In genomic region chr1:36830913-36831866, GRCm38 (mm10) we compare ENCODE assay signal across 11 mouse cellular contexts.
DNase-seq lines count a peak whose midpoint lies in the region; ATAC-seq and TF ChIP-seq lines count a peak whose summit lies in the region.
"Had no signal": no experiment of that assay in that cellular context is flagged by ENCODE, and none has a peak within 500 bp of the region (broad histone marks: within the 10 kb centered on the region; RNA-seq: fewer than 3 reads in every experiment).

No protein-coding gene starts in this region.

- DNase-seq in layer of hippocampus, adult 2 months (ENCODE audit: low spot score in 2 of 2) = no peak
- no peak for DNase-seq in layer of hippocampus, adult 8-10 months (ENCODE audit: low spot score in 2 of 2)
- DNase-seq in thymus, postnatal 25 days = peak; percentile 50
- DNase-seq in heart, postnatal 36 days = no peak
- no peak for DNase-seq in frontal cortex, postnatal 14 days (ENCODE audit: low spot score in 2 of 2)
- DNase-seq: kidney, postnatal 25 days; lung, postnatal 10 days; right cerebral cortex, adult 18-20 months had no signal

- TF ChIP-seq CTCF in layer of hippocampus, adult 2 months (conservative IDR thresholded peaks at IDR 0.05) = no peak

- ATAC-seq in forebrain, embryonic 13.5 days = no peak
- ATAC-seq in midbrain, embryonic 15.5 days (replicated peaks) = no peak
- ATAC-seq in liver, embryonic 12.5 days = no peak; the same call in 1 of the 2 replicates

- 64% methylated on average over 14 of the region's 14 CpGs for WGBS in forebrain, embryonic 13.5 days
- 57% methylated on average over 14 of the region's 14 CpGs for WGBS in midbrain, embryonic 15.5 days
- 81% methylated on average over 14 of the region's 14 CpGs for WGBS in liver, embryonic 12.5 days (ENCODE audit: insufficient replicate concordance)

- H3K9ac ChIP-seq in forebrain, embryonic 13.5 days = no peak overlapping the region
- no peak overlapping the region for H3K9ac ChIP-seq in midbrain, embryonic 15.5 days
- H3K9ac ChIP-seq in liver, embryonic 12.5 days = no peak overlapping the region

- no peak overlapping the region for H3K4me2 ChIP-seq in forebrain, embryonic 13.5 days
- H3K4me2 ChIP-seq in midbrain, embryonic 15.5 days = no peak overlapping the region
- H3K4me2 ChIP-seq in liver, embryonic 12.5 days = no peak overlapping the region

- intact Hi-C loops in heart, postnatal 36 days (cut with DNase I) = no loop called here

- H3K4me3 ChIP-seq in layer of hippocampus, adult 2 months = no peak overlapping the region
- no peak overlapping the region for H3K4me3 ChIP-seq in forebrain, embryonic 13.5 days
- H3K4me3 ChIP-seq in midbrain, embryonic 15.5 days = no peak overlapping the region
- H3K4me3 ChIP-seq in liver, embryonic 12.5 days = no peak overlapping the region

- H3K4me1 ChIP-seq in forebrain, embryonic 13.5 days = no peaks in the 10 kb centered on the region
- peaks cover 5% of the 10 kb centered on the region; the same call in 1 of the 2 replicates for H3K4me1 ChIP-seq in midbrain, embryonic 15.5 days
- H3K4me1 ChIP-seq in liver, embryonic 12.5 days = no peaks in the 10 kb centered on the region

- no peaks in the 10 kb centered on the region for H3K27me3 ChIP-seq in forebrain, embryonic 13.5 days
- no peaks in the 10 kb centered on the region for H3K27me3 ChIP-seq in midbrain, embryonic 15.5 days (replicated peaks)
- no peaks in the 10 kb centered on the region for H3K27me3 ChIP-seq in liver, embryonic 12.5 days (replicated peaks)

- peak overlapping the region; percentile 32; the same call in 1 of the 2 replicates for H3K27ac ChIP-seq in layer of hippocampus, adult 2 months
- H3K27ac ChIP-seq in forebrain, embryonic 13.5 days = peak overlapping the region; percentile 25; the same call in 1 of the 2 replicates
- H3K27ac ChIP-seq in midbrain, embryonic 15.5 days = peak overlapping the region; percentile 53
- no peak overlapping the region for H3K27ac ChIP-seq in liver, embryonic 12.5 days

- H3K9me3 ChIP-seq in forebrain, embryonic 13.5 days (replicated peaks) = no peaks in the 10 kb centered on the region
- H3K9me3 ChIP-seq in midbrain, embryonic 15.5 days = no peaks in the 10 kb centered on the region
- H3K9me3 ChIP-seq in liver, embryonic 12.5 days (replicated peaks) = no peaks in the 10 kb centered on the region

- peaks cover 54% of the 10 kb centered on the region for H3K36me3 ChIP-seq in forebrain, embryonic 13.5 days (ENCODE audit: poor library complexity, severe bottlenecking)
- peaks cover 30% of the 10 kb centered on the region for H3K36me3 ChIP-seq in midbrain, embryonic 15.5 days (replicated peaks)
- peaks cover 88% of the 10 kb centered on the region for H3K36me3 ChIP-seq in liver, embryonic 12.5 days
